Mouse (Mus musculus): ENCODE results near the gene Tradd.
"Not testable (repeated sequence)": the region's sequence is repeated elsewhere in the genome, so short reads cannot be mapped to it uniquely, and the experiment has no call there.

Gene Tradd

DNA sequence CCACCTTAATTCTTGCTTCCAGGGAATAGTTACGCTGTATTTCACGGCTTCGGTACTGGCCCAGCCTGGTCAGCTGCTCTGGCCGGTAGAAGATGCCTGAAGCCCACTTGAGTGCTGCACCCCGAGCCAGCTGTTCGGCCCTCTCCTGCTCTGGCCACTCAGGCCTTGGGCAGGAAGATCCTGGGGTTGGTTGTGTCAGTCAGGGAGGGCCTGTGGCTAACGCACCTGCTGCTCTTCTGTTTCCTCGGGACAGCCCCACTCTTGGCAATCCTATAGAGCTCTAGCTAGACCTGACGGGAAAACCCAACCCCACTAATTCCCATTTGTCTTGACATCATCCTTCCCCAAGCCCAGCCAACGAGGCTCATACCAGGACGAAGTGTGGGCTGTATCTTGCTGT lies 30.8 kb upstream of the Tradd start:
- DNase-seq (ENCODE audit: low spot score) = no peak

DNA sequence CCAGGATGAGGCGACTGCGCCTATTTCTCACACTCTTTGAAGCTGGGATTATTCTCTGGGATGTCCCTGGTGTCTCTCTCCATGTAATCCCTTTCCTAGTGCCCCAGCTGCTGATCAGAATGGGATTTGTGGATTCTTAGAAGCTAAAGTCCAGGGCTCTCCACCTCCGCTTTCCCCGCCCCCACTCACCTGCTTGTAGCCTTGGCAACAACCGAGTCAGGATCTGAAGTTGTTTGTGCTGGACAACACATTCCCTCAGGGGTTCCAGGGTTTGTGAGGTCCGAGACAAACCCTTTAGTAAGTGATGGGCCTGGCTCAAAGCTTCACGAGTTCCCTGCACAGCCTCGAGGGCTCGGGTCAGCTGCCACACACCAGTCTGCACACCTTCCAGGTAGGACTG lies 30.4 kb upstream of the Tradd start:
- DNase-seq (ENCODE audit: low spot score) = no peak

GRCm38 (mm10) chr8:105293405-105293804 lies 29.0 kb upstream of the Tradd start:
- peak; percentile 8 for DNase-seq (ENCODE audit: low spot score)

DNA sequence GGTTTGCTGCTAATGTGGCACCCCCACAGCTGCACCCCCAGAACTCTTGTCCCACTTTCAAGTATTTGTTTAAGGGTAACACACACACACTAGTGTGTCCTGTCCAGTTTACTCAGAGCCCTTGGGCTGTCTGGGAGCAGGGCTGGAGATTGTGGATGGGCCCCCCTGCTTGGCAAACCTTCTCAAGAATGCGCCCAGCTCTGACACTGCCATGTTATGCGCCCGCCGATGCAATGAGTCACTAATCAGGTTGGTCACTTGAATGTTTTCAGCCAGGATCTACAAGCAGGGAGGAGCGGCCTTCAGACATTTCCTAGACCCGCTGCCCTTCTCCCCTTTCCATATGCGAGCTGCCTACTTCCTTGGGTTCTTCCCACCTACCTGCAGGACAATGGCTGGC lies 28.1 kb upstream of the Tradd start:
- no peak for DNase-seq (ENCODE audit: low spot score)

- not testable (repeated sequence) for DNase-seq (ENCODE audit: low spot score)
These were observed 27.4 kb upstream of the Tradd start for GRCm38 (mm10) chr8:105291802-105292201.

- not testable (repeated sequence) for DNase-seq (ENCODE audit: low spot score)
These were observed 27.0 kb upstream of the Tradd start for GRCm38 (mm10) chr8:105291364-105291763.

- peak; percentile 86 for DNase-seq (ENCODE audit: low spot score)
These were observed 26.3 kb upstream of the Tradd start for GRCm38 (mm10) chr8:105290554-105291314.

GRCm38 (mm10) chr8:105289805-105290460 lies 25.5 kb upstream of the Tradd start, which contains the start of gene 4931428F04Rik:
TSS of gene 4931428F04Rik (minus strand) at chr8:105289864.
- DNase-seq (ENCODE audit: low spot score) = no peak

DNA sequence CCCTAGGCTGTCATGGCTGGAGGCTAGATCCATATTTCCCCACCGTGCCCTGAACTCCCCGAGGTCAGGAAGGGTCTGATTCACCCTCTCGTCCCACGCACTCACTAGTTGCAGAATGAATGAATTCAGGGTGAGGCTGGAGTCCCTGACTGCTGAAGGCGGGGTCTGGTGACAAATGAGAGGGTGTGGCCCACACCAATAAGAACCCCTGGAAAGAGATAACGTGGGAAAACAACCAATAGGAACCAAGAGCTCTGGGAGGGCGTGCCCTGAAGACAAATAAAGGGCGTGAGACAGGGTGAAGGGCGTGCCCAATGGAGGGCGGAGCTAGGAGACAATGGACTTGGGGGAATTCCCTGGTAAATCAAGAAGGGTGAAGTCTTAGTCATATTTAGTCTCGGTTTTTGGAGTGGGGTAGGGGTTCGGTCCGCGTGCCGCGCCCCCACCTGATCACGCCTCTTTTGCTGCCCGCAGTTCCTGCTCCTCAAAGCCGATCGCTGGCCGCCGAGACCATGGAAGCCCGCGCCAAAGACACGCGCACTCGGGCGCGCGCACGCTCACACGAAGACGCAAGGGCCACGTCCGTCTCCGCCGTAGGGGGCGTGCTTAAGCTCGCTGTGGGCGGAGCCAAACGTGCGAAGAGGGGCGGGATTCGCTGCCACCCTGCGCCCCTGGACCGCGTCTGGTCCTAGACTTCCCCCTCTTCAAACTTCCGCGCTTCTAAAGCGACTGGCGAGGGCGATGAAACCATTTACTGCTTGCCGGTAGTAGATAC lies 24.7 kb upstream of the Tradd start:
- DNase-seq (ENCODE audit: low spot score) = peak; percentile 91

- DNase-seq (ENCODE audit: low spot score) = no peak
These were observed 23.8 kb upstream of the Tradd start for GRCm38 (mm10) chr8:105288231-105288630.

DNA sequence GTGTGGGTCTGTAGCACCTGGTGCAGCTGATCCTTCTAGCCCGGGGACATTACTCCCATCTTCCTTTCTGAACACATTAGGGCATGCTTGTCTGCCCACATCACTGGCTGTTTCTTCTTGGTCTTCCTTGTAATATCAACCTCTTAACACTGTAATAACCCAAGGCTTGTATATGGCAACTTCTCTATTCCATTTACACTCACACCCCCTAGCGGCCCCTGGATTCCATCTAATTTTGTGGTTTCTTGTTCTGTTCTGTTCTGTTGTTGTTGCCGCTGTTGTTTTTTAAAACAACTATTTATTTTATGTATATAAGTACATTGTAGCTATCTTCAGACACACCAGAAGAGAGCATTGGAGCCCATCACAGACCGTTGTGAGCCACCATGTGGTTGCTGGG lies 22.5 kb upstream of the Tradd start:
- DNase-seq (ENCODE audit: low spot score) = no peak

GRCm38 (mm10) chr8:105285514-105285913 lies 21.1 kb upstream of the Tradd start:
- DNase-seq (ENCODE audit: low spot score) = peak; percentile 8

DNA sequence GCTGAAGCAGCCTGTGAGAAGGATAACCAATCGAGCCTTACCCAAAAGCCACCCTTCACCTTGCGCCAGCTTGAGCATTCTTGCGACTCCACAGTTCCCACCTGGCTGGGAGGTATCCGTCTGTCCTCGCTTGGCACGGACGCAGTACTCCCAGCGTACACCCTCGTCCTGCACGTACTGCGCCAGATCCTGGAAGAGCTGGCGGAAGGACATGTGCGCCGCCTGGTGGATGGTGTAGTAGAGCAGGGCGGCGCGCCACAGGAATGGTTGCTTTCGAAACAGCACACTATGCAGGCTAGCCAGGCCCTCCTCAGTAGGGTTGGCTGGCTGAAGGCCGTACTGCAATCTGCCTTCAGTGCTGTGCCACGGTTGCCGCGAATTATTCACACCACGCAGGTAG lies 18.7 kb upstream of the Tradd start:
- peak; percentile 53 for DNase-seq (ENCODE audit: low spot score)

- DNase-seq (ENCODE audit: low spot score) = no peak
These were observed 17.8 kb upstream of the Tradd start for GRCm38 (mm10) chr8:105282239-105282638.

DNA sequence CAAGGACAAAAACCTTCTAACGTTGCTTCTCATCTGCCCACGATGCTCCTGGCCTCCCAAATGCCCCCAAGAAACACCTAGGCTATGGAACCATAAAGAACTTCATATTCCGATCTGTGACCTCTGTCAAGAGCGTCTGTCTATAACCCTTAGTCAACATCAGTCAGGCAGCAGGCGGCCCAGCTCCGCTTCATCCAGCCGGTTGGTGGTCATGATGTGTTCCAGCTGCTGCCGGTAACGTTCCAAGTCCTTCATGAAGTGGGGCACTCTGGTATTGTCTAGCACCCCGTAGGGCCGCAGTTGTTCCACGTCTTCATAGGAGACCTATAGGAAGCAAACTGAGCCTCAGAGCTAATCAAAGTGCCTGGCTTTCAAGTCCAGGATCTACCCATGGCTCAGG lies 17.4 kb upstream of the Tradd start:
- no peak for DNase-seq (ENCODE audit: low spot score)

GRCm38 (mm10) chr8:105280567-105280966 lies 16.2 kb upstream of the Tradd start:
- no peak for DNase-seq (ENCODE audit: low spot score)

GRCm38 (mm10) chr8:105278911-105279334 lies 14.5 kb upstream of the Tradd start:
- DNase-seq (ENCODE audit: low spot score) = peak; percentile 73

DNA sequence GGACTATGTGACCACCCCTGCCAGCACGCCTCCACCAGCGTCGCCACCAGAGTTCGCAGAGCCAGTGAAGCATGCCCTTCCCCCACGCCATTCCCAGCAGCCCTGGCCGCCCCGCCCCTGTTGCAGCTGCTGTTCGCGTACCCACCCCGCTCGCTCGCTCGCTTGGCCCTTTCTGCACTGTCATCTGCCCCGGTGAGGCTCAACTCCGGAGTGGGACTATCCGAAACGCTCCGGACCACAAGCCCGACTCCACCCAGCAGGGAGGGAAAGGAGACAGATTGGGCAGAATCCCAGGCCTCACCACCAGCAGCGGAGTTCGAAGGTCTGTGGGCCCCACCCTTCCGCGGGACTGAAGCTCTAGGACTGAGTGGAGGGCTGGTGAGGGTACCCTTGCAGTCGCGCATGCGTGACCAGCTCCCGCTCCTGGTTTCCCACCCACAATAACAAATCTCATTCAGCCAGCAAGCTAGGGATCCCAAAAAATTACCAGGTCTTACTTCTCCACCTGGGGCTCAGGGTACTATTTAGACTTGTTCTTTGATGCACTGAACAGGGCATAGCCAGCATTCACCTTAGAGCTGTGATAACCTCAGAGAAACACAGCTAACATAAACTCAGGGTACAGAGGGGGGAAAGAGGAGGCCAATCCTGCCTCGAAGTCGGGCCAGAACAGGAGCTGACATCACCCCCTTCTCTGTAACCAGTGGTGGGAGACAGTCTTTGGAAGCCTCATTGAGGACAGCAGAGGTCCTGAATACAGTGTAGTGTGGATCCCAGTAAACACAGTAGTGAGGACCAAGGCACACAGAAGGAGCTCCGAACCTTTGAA lies 12.1 kb upstream of the Tradd start:
- peak; percentile 28 for DNase-seq (ENCODE audit: low spot score)

DNA sequence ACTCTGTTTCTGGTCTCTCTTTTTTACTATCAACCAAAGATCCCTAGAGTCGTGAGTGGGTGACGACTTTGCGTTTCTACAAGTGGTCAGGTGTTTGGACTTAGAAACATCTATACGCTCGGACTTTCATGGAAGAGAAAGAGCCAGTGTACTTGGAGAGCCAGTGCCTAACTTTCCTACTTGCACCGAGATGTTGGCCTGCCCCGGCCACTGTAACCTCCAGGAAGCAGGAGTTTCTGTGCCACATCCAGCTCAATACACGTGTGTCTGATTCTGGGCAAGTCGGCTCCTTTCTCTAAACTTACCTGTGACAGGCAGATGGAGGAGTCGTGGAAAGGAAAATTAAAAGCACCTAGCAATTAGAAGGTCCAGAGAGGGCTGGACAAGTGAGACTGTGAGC lies 11.4 kb upstream of the Tradd start, which contains the start of gene Nol3:
Gene Nol3, plus strand, starts transcription at position 301 of the 400 bp plus-strand sequence.
- DNase-seq (ENCODE audit: low spot score) = no peak

DNA sequence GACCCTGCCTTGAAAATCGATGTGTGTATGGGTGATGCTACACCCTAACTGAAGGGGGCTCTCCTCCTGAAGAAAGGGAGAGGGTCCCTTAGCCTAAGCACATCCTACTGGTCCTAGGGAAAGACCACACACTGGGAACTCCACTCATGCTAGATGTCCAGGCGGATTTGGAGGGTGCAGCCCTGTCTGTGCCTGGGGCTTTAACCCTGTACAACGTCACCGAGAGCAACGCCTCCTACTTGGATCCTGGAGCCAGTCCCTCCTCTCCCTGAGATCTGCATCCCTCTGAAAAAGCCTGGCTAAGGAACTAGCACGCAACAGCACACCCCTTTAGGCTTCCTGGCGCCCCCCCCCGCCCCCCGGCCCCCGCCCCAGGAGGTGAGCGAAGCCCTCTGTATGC lies 11.0 kb upstream of the Tradd start:
- no peak for DNase-seq (ENCODE audit: low spot score)

DNA sequence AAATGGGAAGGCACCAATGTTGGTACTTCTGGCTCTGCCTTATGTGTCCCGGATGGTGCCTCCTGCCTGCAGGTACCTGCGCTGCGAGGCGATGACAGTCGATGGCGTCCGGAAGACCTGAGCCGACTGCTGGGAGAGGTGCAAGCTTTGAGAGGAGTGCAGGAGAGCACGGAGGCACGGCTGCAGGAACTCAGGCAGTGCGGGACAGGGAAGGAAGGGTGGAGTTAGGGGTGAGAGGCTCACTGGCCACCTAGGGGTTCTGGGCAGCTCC lies 6.4 kb upstream of the Tradd start:
- peak; percentile 11 for DNase-seq (ENCODE audit: low spot score)

Data from testis, postnatal 14 days (tissue).